Mouse (Mus musculus): ENCODE measurements around the gene Cd300lg.

Cd300lg gene

DNA sequence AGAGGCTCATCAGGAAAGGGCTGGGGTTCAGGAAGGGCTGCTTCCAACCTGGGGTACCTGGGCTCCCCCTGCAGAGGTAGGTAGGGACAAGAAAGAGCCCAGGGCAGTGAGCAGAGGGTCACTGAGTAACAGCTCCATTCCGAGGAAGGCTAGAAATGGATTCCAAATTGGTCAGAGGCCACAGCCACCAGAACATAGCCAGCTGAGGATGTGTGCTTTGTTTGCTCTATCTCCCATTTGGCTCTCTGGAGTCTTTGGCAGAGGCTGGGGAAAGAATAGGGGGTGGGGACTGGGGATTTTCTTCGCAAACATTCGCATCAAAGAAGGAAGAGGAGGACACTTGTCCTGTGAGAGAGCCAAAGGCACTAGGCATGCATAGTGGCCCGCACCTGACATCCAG lies 10.6 kb downstream of the Cd300lg start:
- no peak for DNase-seq (ENCODE audit: low spot score)

DNA sequence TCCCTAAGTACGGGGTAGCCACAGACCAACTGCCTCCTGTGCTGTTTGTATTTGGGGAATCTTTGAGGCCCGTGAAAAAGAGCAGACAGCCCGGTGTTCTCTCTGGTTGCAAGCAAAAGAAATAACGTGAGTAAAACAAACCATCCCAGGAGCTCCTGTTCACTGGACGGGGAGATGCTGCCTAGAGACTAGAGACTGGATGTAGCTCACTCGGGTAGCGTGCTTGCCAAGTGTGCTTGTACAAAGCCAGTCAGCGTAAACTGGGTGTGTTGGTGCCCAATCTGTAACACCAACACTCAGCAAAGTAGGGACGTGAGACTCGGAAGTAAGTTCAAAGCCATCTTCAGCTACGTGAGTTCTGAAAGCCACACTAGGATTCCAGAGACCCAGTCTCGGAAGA lies 11.4 kb downstream of the Cd300lg start:
- DNase-seq (ENCODE audit: low spot score) = no peak

DNA sequence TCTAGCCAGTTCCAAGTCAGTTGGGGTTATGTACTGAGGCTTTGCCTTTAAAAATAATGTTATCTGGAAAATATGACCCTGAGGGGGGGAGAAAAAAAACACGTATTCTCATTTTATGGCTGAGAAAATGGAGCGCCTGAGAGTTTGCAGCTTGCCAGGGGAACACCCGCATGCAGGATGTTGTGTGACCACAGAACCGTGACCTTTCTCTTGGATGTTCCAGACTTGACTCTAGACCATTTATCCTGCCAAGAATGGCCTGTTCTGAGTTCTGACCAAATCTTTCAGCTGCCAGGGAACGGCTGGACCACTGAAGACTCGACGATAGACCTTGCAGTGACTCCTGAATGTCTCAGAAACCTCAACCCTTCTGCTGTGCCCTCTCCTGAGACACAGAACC lies 11.9 kb downstream of the Cd300lg start:
- DNase-seq (ENCODE audit: low spot score) = no peak

DNA sequence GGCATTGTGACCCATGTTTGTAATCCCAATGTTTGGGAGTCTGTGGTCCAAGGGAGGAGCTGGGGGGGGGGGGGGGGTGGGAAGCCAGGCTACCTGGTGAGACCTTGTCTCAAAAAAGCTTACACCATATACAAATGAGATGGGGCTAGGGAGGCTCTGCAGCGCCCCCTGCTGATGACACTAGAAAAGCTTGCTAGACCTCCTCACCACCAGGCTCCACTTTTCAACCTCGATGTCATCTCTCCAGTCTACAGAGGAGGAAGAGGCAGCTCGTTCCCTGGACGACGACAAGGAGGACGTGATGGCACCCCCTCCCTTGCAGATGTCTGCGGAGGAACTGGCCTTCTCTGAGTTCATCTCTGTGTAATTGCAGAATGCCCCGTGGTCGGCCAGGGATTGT lies 12.5 kb downstream of the Cd300lg start:
- peak; percentile 54 for DNase-seq (ENCODE audit: low spot score)

DNA sequence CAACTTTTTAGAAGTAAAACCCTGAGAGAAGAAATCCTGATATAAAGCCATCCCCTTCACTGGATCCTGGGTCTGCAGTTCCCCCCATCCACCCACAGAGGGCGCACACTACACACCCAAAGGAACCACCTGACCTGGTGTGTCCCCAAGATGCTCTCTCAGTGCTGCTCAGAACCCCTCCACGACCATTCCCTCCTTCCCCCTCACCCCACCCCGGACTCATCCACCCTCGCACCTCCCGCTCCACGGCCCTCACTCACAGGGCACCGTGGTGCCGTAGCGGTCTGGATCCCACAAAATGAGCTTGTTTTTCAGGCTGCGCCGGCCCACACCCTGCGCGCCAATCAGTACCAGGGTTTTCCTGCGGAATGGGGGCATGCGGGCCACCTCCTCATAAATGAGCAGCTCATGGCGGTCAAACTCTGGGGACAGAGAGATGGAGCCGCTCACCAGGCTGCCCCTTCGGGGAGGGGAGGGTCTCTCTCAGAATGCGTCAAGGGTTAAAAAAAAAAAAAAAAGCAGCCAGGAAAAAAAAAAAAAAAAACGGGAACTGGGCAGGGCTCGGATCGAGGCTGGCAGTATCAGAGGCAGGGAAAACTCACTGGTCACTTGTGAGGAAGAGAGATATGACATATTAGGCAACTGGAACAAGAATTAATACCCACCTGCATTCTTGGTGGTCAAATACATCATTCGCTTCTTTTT lies 20.1 kb downstream of the Cd300lg start:
- peak; percentile 86 for DNase-seq (ENCODE audit: low spot score)

DNA sequence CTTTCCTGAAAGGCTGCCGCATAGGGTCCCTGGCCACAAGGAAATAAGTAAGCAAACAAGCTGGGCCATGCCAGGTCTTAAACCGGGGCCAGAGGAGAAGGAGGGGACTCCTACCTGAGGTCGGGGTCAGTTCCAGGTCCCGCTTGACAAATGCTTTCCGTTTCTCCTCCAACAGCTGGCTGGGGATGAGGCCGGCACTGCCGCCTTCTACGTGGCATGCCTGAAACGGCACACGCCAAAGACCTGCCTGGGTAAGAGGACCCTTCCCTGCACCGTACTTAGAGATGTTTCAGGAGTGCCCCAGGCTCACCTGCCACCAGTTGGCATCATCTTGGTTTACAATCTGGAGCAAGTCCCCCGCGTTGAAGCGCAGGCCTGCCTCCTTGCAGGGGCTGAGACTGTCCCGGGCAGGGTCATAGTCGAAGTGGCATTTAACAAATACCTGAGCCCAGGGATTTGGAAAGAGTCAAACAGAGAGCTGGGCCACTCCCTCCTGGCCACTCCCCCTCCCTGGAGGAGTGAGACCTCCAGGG lies 20.7 kb downstream of the Cd300lg start:
- DNase-seq (ENCODE audit: low spot score) = no peak

DNA sequence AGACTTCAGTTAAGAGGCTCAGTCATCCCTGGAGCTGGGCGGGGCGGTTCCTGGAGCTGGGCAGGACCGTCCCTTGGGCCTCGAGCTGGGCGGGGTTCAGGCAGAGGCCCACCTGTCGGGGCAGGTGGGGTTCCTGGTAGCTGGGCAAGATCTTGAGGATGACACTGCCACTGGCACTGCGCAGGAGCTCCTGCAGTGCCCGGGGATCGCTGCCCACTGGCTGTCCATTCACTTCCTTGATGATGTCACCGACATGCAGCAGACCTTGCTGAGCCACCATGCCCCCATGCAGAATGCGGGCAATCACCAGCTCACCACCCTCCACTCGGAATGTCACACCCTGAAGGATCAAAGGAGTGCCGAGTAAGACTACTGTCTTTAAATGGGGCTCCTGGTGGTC lies 21.8 kb downstream of the Cd300lg start:
- no peak for DNase-seq (ENCODE audit: low spot score)

DNA sequence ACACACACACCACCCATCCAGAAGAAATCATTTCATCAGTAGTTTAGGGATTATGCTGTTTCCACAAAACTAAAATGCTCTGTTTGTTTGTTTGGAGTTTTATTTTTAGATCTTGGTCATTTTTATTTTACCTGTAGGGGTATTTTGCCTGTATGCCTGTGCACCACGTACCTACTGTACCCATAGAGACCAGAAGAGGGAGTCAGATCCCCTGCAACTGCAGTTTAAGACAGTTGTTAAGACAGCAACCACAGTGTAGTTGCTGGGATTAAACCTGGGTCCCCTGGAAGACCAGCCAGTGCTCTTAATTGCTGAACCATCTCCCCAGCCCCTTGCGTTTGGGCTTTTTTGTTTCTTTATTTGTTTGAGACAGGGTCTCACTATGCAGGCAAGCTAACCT lies 27.7 kb downstream of the Cd300lg start:
- DNase-seq (ENCODE audit: low spot score) = no peak

DNA sequence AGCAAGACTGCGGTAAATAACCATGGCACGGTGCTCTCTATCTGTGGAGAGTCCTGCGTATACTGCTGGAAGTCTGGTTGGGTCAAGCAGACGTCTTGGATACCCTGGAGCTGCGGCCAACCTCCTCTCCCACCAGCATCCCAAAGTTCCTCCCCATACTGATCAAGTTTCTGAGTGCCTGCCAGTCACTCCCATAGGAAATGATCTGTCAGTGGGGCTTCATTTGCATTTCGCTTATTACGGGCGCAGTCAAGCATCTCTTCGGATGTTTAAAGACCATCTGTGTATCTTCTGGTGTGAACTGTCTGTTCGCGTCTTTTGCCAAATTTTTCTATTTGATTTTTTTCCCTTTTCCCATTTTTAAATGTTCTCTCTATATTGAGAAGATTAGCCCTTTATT lies 28.3 kb downstream of the Cd300lg start:
- no peak for DNase-seq (ENCODE audit: low spot score)

DNA sequence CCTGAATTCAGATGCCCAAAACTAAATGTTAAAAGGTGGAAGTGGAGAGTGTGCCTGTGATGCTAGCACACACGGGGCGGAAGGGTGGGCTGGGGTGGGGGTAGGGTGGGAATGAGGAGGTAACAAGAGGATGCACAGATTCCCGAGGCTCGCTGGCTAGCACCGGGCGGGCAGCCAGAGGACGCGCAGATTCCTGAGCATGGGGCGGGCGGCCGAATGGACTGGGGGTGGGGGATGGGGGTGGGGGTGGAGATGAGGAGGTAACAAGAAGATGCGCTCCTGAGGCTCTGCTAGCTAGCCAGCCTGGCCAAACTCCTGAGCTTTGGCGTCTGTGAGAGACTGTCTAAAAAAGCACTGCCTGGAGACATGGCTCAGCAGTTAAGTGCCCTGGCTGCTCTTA lies 29.1 kb downstream of the Cd300lg start:
- no peak for DNase-seq (ENCODE audit: low spot score)

DNA sequence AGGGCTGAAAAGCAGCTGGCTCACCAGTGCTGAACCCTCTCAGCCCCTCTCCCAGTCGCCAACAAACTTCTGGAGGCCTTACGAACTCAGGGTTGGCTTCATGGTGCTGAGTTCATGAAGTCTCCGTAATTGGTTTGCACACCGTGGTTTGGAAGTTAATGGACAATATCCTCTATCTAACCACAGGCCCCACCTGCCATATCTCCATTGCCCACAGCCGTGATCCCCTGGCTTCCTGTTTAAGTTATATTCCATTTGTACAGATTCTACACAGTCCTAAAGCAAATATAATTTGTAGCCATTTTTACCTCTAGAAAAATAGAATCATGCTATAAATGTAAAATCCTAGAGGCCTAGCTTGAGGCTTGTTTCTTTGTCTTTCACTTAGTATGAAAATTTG lies 31.4 kb downstream of the Cd300lg start:
- no peak for DNase-seq (ENCODE audit: low spot score)

DNA sequence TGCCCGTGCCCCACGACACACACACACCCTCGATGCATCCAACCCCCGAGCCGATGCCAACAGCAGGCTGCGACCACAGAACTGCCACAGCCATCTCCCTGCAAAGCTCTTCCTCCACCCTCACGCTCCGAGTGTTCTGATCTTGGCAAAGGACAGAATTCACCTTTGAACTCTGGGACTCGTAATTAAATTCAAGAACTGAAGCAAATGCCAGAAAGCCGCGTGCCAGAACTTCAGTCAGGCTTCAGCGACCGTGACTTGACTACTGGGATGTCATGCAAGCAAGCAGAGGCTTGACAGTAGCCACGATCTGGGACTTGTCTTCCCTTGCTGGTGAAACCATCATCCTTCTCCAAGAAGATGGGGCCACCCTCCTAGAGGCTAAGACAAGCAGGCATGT lies 32.4 kb downstream of the Cd300lg start:
- DNase-seq (ENCODE audit: low spot score) = no peak

DNA sequence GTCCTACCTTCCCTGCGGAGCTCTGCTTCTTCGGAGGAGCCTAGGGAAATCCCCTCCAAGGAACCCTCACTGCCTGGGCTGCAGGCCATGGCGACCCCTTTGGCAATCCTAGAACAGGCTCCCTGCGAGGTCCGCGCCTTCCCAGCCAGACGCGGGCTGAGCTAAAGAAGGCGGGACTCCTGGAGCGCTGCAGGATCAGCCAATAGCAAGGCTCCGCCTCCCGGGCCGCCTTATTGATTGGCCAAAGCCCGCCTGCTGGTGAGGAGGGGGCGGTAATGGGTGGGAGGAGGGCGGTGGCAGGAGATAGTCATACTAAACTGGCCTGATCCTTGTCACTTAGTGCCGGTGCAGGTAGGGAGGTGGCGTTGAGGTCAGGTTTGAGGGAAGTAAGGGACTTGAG lies 41.0 kb downstream of the Cd300lg start:
- peak; percentile 80 for DNase-seq (ENCODE audit: low spot score)

DNA sequence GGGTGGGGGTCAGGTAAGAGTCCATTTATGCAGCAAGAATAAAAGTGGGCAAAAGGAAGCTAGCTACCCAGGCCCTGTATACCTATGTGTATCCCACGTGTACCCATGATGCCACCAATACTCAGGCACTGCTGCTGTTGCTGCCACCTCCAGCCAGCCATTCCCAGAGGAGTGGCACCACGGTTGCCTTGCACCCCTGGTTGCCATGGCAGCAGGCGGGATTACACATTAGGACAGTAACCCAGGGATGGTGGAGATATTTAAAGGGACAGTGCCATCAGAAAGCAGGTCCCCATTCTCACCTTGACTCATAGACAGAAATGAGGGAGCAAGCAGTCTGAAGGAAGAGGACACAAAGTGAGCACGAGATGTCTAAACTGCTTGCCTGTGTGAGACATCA lies 41.9 kb downstream of the Cd300lg start:
- DNase-seq (ENCODE audit: low spot score) = no peak

DNA sequence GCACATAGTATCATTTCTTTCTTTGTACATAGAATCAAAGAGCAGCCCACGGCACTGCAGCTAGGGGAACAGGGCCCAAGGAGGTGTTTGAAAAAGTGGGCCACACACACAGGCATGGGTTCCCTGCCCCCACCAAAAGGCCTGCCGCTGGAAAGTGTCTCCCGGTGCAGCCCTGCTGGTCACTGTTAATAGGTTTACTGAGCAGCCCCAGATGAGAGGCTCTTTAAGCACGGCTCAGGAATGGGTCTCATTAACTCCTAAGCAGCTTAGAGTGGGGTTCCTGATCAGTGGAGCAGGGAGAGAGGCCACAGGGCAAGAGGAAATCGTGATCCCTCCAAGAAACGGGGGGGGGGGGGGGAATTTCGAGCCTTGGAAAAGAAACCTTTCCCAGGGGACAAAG lies 42.9 kb downstream of the Cd300lg start:
- no peak for DNase-seq (ENCODE audit: low spot score)

DNA sequence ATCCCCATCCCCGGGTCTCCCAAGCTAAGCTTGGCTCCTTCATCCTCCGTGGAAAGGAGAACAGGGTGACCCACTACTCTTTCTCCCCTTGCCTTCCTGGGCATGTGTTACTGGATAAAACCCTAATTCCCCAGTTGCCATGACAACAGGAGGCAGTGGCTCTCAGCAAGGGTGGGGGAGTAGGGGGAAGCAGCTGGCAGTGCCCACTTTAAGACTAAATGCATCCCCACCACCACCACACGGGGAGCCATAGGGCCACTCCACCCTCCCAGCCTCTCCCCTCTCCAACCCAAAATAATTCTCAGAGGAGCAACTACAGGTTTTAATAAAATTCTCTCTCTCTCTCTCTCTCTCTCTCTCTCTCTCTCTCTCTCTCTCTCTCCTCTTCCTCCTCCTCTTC lies 45.0 kb downstream of the Cd300lg start:
- peak; percentile 76 for DNase-seq (ENCODE audit: low spot score)

DNA sequence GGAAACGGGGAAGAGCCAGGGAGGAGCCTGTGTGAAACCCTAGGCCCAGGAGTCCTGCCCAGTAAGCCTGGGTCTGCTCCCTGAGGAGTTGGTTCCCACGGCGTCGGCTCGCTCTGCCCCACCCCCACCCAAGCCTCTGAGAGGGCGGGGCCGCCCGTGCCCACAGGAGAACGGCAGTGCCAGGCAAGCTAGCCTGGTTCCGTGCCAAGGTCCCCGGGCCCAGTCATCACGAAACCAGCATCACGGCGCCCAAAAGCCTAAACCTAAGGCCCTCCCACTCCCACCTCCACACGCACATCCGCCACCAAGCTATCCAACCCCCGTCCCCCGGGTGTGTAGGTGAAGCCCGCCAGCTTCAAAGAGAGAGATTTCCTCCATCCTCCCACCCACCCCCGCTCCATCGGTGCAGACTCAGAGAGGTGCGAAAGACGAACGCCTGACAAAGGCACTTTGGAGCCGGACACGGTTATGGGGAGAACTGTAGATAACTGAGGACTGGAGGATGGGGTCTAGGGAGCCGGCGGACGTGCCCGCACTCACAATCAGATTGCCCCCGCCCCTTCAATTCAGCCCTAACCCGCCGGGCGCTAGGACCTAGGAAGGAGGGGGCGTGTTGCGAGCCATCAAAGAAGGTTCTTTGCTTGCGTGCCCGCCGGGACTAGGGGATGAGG lies 45.9 kb downstream of the Cd300lg start:
- DNase-seq (ENCODE audit: low spot score) = peak; percentile 89

DNA sequence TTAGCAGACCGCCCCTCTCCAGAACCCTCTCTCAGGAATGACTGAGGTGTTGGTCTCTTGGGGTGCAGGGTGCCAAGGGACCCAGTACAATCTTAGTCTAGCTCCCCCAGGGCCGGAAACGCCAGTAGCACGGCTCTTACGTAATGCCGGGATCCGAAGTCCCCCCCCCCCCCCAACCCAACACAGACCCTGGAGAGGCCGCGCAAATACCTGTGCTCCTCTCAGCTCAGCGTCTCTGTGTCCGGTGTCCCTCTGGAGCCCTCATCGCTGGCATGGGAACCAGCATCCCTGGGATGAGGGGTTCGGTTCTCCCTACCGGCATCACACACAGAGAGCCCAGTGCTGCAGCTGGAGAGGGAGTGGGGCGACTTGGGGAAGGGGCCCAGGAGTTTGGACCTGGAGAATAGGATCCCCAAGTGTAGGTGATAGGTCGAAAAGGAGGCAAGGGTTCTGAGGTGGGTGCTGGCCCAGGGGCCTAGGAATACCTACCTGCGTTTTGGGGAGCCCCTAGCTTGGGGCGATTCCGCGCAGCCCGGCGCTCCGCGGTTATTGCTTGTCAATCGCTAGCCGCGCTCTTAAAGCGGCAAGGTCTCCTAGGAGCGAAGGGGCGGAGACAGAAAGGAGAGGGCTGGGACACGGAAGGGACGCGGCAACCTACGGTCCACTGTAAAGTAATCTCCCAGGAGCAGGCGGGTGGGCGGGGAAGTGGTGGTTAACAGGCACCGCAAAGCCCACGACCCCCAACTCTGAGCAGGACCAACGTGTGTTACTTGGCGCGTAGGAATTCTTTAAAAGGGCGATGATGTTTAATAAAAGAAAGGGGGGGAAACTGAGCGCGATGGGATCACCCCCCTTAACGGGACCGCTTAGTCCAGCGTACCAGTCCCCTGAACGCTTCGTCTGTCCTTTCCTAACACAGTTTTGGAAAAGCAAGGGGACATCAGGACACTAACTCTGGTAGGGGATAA lies 46.9 kb downstream of the Cd300lg start, which contains the start of gene Mpp2:
TSS of gene Mpp2 (minus strand) at position 585 of the 968 bp plus-strand sequence.
- peak; percentile 72 for DNase-seq (ENCODE audit: low spot score)

DNA sequence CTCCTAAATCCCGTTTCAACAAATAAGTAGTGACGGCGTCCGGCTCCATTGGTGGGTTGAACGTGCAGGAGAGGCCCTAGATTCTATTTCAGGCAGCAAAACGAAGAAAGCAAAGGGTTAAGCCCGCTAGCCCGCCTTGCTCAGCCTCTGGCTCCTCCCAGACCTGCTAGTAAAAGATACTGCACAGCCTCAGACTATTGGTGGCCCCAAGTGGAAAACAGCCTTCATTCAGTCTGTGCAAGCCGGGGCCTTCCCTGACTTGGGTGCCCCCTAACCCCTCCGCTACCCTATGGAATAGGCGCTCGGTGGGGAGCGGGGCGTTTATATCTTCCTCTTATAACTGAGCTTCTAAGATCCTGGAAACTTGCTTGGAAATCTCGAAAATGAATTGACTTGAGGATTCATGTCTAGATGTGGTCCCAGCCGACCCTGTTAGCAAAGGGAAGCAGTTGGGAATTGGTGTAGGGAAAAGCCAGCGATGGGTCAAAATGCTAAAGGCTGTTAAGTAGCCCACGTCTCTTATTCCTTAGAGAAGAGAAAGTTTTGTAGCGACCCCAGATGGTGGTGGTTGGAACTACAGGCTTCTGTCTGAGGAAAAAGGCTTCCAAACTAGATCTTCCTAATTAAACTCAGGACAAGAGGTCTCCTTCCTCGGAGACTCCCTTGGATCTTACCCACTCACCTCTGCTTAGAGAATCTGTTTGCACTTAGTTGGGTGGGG lies 47.9 kb downstream of the Cd300lg start:
- peak; percentile 72 for DNase-seq (ENCODE audit: low spot score)

DNA sequence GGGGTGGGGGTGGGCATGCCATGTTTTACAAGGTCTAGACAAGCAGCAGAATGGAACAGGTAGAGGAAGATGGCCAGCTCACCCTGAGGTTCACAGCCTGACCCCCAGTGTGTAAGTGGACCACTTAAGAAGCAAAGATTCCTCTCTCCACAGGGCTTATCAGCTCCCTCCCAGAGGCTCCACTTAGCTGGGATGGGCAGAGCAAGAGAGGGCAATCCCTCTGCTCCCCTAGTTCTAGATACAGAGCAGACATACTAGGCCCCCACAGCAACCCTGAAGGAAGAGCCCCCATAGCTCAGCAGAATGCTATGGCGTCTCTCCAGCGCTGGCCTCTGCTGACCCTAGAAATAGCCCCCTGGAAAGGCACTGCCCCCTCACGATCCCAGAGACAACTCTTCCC lies 54.4 kb downstream of the Cd300lg start:
- no peak for DNase-seq (ENCODE audit: low spot score)

DNA sequence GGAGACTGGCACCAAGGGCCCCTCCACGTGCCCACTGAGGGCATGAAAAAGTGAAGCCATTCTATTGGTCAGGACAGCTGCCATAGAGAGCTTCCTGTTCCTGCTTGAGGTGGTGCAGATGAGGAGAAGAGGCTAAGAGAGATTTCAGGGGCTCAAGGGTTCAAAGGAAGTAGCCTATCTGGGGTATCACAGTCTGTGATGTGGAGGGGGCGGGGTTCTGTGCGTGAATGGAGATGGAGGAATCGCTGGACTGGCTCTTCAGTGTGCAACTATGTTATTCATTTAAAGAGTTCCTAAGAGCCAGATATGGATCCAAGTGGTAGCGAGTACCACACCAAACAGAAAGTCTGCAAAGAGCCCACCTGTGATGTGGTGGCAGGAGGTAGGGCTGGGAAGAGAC lies 55.1 kb downstream of the Cd300lg start:
- DNase-seq (ENCODE audit: low spot score) = no peak

DNA sequence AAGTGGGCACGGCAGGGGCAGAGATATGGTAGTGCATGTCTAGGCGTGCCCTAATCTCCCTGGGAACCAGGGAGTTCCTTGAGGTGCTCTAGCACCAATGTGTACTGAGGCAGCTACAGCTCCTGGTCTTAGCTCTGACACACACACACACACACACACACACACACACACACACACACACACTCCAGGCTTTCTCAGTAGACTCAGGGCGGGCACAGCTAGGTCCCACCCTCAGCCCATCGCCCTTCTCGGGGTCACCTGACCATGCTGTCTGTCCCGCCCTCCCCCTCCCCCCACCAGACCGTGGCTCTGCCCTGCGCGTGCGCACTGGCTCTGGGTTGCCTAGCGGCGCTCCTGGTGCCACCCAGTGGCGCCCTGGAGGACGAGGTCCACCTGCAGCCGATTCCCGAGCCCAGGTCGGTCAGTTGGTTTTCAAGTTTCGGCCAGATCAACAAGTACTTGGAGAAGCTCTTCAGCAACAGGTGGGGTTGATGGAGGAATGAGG lies 55.6 kb downstream of the Cd300lg start:
- DNase-seq (ENCODE audit: low spot score) = peak; percentile 69

Data from layer of hippocampus, adult 11-12 months (tissue).